Mouse (Mus musculus): ENCODE measurements around the gene Camk2d. TPM values are rescaled to one million over a fixed set of nuclear protein-coding genes. Genes with fewer than 3 reads are reported as not detected.

Gene Camk2d
- polyA plus RNA-seq, 1 experiment: 316 TPM

- Histone ChIP-seq H3K27ac (ENCODE audit: insufficient read depth, low read depth, low read length) (no peak overlapping the region), H3K4me3 (ENCODE audit: insufficient read depth, low read depth, low read length) (no peak overlapping the region), H3K4me1 (ENCODE audit: control insufficient read depth, insufficient read depth, low read length) (no peaks in the 10 kb centered on the region)
- WGBS: 94% methylated on average over 5 of the region's 5 CpGs
- no peak for TF ChIP-seq CTCF (IDR thresholded peaks at IDR 0.05; ENCODE audit: insufficient read depth, low read depth, low read length)
- no peak for TF ChIP-seq POLR2A (IDR thresholded peaks at IDR 0.05; ENCODE audit: insufficient read depth, low read depth, low read length)
Measured at GRCm38 (mm10) chr3:126810372-126811090, 214.4 kb downstream of the Camk2d start.

- TF ChIP-seq CTCF (IDR thresholded peaks at IDR 0.05; ENCODE audit: insufficient read depth, low read depth, low read length) (no peak), POLR2A (IDR thresholded peaks at IDR 0.05; ENCODE audit: insufficient read depth, low read depth, low read length) (no peak)
- Histone ChIP-seq H3K27ac (ENCODE audit: insufficient read depth, low read depth, low read length) (no peak overlapping the region), H3K4me1 (ENCODE audit: control insufficient read depth, insufficient read depth, low read length) (no peaks in the 10 kb centered on the region), H3K4me3 (ENCODE audit: insufficient read depth, low read depth, low read length) (no peak overlapping the region)
- 65% methylated on average over 3 of the region's 3 CpGs for WGBS
Measured at GRCm38 (mm10) chr3:126811646-126812045, 215.5 kb downstream of the Camk2d start.

- TF ChIP-seq CTCF (IDR thresholded peaks at IDR 0.05; ENCODE audit: insufficient read depth, low read depth, low read length): no peak
- no peak for TF ChIP-seq POLR2A (IDR thresholded peaks at IDR 0.05; ENCODE audit: insufficient read depth, low read depth, low read length)
- Histone ChIP-seq H3K27ac (ENCODE audit: insufficient read depth, low read depth, low read length) (no peak overlapping the region), H3K4me3 (ENCODE audit: insufficient read depth, low read depth, low read length) (no peak overlapping the region), H3K4me1 (ENCODE audit: control insufficient read depth, insufficient read depth, low read length) (no peaks in the 10 kb centered on the region)
- 96% methylated on average over 3 of the region's 3 CpGs for WGBS
Measured at GRCm38 (mm10) chr3:126822374-126822773, 226.3 kb downstream of the Camk2d start.

GRCm38 (mm10) chr3:126824930-126825329 lies 228.8 kb downstream of the Camk2d start:
- 92% methylated on average over 1 of the region's 1 CpGs for WGBS
- Histone ChIP-seq H3K4me1 (ENCODE audit: control insufficient read depth, insufficient read depth, low read length) (no peaks in the 10 kb centered on the region), H3K4me3 (ENCODE audit: insufficient read depth, low read depth, low read length) (no peak overlapping the region), H3K27ac (ENCODE audit: insufficient read depth, low read depth, low read length) (no peak overlapping the region)
- no peak for TF ChIP-seq POLR2A (IDR thresholded peaks at IDR 0.05; ENCODE audit: insufficient read depth, low read depth, low read length)
- no peak for TF ChIP-seq CTCF (IDR thresholded peaks at IDR 0.05; ENCODE audit: insufficient read depth, low read depth, low read length)

- Histone ChIP-seq H3K4me3 (ENCODE audit: insufficient read depth, low read depth, low read length) (no peak overlapping the region), H3K27ac (ENCODE audit: insufficient read depth, low read depth, low read length) (no peak overlapping the region), H3K4me1 (ENCODE audit: control insufficient read depth, insufficient read depth, low read length) (no peaks in the 10 kb centered on the region)
- TF ChIP-seq CTCF (IDR thresholded peaks at IDR 0.05; ENCODE audit: insufficient read depth, low read depth, low read length) (no peak), POLR2A (IDR thresholded peaks at IDR 0.05; ENCODE audit: insufficient read depth, low read depth, low read length) (no peak)
- WGBS: 81% methylated on average over 2 of the region's 2 CpGs
Measured at GRCm38 (mm10) chr3:126826172-126826571, 230.1 kb downstream of the Camk2d start.

DNA sequence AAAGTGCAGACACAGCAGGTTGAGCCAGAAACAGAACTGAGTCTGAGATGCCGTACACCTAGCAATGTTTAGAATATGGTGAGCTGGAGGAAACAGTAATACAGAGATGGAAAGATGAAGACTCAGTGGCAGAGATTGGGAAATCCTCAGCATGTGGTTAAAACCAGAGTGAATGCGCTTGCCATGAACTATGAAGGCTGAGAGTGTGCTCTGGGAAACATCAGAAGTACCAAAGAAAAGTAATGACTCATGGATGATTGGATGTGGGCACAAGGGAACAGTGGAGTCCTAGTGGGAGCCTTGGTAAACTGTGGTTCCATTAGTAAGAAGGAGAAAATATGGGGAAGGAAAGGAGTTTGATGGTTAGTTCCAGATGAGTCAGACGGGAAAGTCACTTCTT lies 231.8 kb downstream of the Camk2d start:
- no peak for TF ChIP-seq CTCF (IDR thresholded peaks at IDR 0.05; ENCODE audit: insufficient read depth, low read depth, low read length)
- TF ChIP-seq POLR2A (IDR thresholded peaks at IDR 0.05; ENCODE audit: insufficient read depth, low read depth, low read length): no peak
- H3K4me3 ChIP-seq (ENCODE audit: insufficient read depth, low read depth, low read length): no peak overlapping the region
- 92% methylated on average over 3 of the region's 3 CpGs for whole genome bisulfite sequencing

GRCm38 (mm10) chr3:126829817-126830216 lies 233.7 kb downstream of the Camk2d start:
- TF ChIP-seq POLR2A (IDR thresholded peaks at IDR 0.05; ENCODE audit: insufficient read depth, low read depth, low read length) (no peak), CTCF (IDR thresholded peaks at IDR 0.05; ENCODE audit: insufficient read depth, low read depth, low read length) (no peak)
- Histone ChIP-seq H3K27ac (ENCODE audit: insufficient read depth, low read depth, low read length) (no peak overlapping the region), H3K4me1 (ENCODE audit: control insufficient read depth, insufficient read depth, low read length) (no peaks in the 10 kb centered on the region), H3K4me3 (ENCODE audit: insufficient read depth, low read depth, low read length) (no peak overlapping the region)
- 90% methylated on average over 2 of the region's 2 CpGs for WGBS

More for the DNA sequence above, 231.8 kb downstream of the Camk2d start:
- no peak overlapping the region for H3K27ac ChIP-seq (ENCODE audit: insufficient read depth, low read depth, low read length)
- no peaks in the 10 kb centered on the region for H3K4me1 ChIP-seq (ENCODE audit: control insufficient read depth, insufficient read depth, low read length)

- Histone ChIP-seq H3K4me3 (ENCODE audit: insufficient read depth, low read depth, low read length) (no peak overlapping the region), H3K4me1 (ENCODE audit: control insufficient read depth, insufficient read depth, low read length) (no peaks in the 10 kb centered on the region), H3K27ac (ENCODE audit: insufficient read depth, low read depth, low read length) (no peak overlapping the region)
- no peak for TF ChIP-seq CTCF (IDR thresholded peaks at IDR 0.05; ENCODE audit: insufficient read depth, low read depth, low read length)
- WGBS: 76% methylated on average over 6 of the region's 6 CpGs
Measured at GRCm38 (mm10) chr3:126831418-126832138, 235.5 kb downstream of the Camk2d start.

DNA sequence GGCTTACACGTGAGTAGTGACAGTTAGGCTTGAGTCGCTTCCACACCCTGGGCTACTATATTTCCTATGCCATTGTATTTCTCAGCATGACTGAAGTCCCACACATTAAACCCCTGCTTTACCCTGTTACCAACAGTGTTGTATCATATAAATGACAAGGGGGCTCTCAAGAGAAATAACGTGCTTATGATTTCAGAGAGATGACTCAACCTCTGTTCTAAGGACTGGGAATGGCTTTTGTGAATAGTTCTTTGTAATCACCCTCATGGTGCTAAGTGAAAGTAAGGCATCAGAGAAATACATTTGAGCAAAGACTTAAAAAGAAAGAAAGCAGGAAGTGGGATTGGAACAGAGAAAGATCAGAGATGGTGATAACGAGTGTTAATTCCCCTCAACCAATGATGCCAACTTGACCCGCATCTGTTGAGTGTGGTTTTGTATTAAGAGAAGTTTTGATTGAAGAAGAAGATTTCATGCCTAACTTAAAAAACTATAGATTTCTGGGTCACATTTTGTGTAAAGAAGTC lies 238.6 kb downstream of the Camk2d start:
- H3K4me3 ChIP-seq (ENCODE audit: insufficient read depth, low read depth, low read length): no peak overlapping the region
- TF ChIP-seq POLR2A (IDR thresholded peaks at IDR 0.05; ENCODE audit: insufficient read depth, low read depth, low read length) (no peak), CTCF (IDR thresholded peaks at IDR 0.05; ENCODE audit: insufficient read depth, low read depth, low read length) (no peak)
- no peak overlapping the region for H3K27ac ChIP-seq (ENCODE audit: insufficient read depth, low read depth, low read length)
- no peaks in the 10 kb centered on the region for H3K4me1 ChIP-seq (ENCODE audit: control insufficient read depth, insufficient read depth, low read length)
- 72% methylated on average over 5 of the region's 5 CpGs for WGBS

All from olfactory bulb, adult 2 months (tissue).